Mouse (Mus musculus) forebrain, embryonic 16.5 days (tissue): ENCODE results near the gene Dohh. TPM values are rescaled to one million over a fixed set of nuclear protein-coding genes. Genes with fewer than 3 reads are reported as not detected.

Source experiments
- ATAC-seq: fragments of 200-750 bp; cut with Nextera tagmentation; 2 replicates; pipeline ENCODE4 v1.8.0; 2017; ENCODE audit warnings: mild to moderate bottlenecking, moderate library complexity
- H3K27ac ChIP-seq: fragments of 300-500 bp; sonication (generic); 2 replicates; pipeline ENCODE4 v1.5.1; 2014; ENCODE audit warnings: low read length, control low read depth
- H3K27me3 ChIP-seq: fragments of 300-500 bp; sonication (generic); replicated peaks from 2 replicates; pipeline ENCODE4 v1.6.1; 2014; ENCODE audit warnings: low read length; ENCODE audit not compliant: control insufficient read depth, insufficient read depth
- H3K36me3 ChIP-seq: fragments of 300-500 bp; sonication (generic); 2 replicates; pipeline ENCODE4 v1.6.1; 2014; ENCODE audit not compliant: control insufficient read depth, insufficient read depth
- H3K4me1 ChIP-seq: fragments of 300-500 bp; sonication (generic); replicated peaks from 2 replicates; pipeline ENCODE4 v1.6.1; 2014; ENCODE audit warnings: low read length; ENCODE audit not compliant: control insufficient read depth, insufficient read depth
- H3K4me2 ChIP-seq: fragments of 300-500 bp; sonication (generic); 2 replicates; pipeline ENCODE4 v1.6.1; 2014; ENCODE audit warnings: mild to moderate bottlenecking, low read length, control low read depth
- H3K4me3 ChIP-seq: fragments of 300-500 bp; sonication (generic); replicated peaks from 2 replicates; pipeline ENCODE4 v1.5.1; 2014; ENCODE audit warnings: mild to moderate bottlenecking, low read length, control low read depth
- H3K9ac ChIP-seq: fragments of 300-500 bp; sonication (generic); replicated peaks from 2 replicates; pipeline ENCODE4 v1.6.1; 2014; ENCODE audit warnings: low read depth, low read length, control low read depth
- H3K9me3 ChIP-seq: fragments of 300-500 bp; sonication (generic); 2 replicates; pipeline ENCODE4 v1.6.1; 2016; ENCODE audit warnings: low read length; ENCODE audit not compliant: control insufficient read depth
- WGBS: fragments of 180-500 bp; shearing (Covaris S2); extraction: QIAGEN DNeasy Blood & Tissue Kit; methylation state at CpG from one replicate; pipeline ENCODE4 v1.1.7; 2014; 5-methylcytosine and 5-hydroxymethylcytosine counted together
- polyA plus RNA-seq: library from polyadenylated mRNA; unstranded; fragments of >200 nt; fragmentation: Nextera tagmentation; extraction: Ambion mirVana; gene quantifications from 2 replicates; pipeline ENCODE4 v1.2.1, GENCODE M21; 2015

The Dohh gene
- polyA plus RNA-seq, 1 experiment from 2014 or later, result 91.0 TPM

DNA sequence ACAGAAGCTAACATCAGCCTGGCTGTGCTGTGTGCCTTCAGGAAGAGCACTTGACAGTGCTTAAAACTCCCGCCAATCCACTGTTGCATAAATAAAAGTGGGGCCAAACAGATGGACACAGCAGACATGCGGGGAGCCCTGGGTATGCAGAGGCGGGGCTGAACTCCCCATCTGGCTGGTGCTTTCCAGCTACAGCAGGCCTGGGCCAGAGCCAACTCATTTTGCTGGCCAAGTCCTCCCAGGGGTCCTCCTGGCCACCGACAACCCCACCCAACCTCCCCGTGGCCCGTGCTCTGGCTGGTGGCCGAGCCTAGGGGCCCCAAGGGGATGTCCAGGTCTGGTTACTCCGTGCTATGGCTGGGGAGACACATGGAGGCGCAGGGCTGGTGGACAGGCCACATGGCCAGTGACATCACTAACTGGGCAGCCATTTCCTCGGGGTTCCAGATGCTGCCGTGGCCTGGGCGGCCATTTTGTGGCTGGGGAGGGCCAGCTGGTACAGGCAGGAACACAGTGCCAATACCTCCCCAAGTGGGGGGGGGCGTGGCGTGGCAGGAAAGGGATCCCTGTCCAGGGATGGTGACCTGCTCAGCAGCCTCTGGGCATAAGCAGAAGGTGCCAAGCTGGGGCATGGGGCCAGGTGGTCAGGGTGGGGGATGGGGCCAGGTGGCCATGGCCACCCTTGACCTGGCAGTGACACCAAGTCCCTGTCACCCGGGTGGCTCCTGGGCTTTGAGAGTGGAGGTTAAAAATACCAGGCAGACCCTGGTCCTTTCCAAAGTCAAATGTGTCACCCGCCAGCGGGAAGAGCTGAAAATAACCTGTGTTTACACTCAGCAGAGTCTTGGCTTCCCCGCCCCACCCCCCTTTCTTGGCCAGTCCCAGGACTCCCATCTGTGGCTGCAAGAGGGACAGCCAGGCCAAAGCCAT is 27.5 kb downstream of the Dohh start:
- Histone ChIP-seq H3K4me2 (no peak overlapping the region), H3K27me3 (no peaks in the 10 kb centered on the region), H3K4me3 (no peak overlapping the region), H3K27ac (peak overlapping the region; percentile 76), H3K9ac (peak overlapping the region; percentile 3; the same call in 1 of the 2 replicates), H3K9me3 (no peaks in the 10 kb centered on the region), H3K4me1 (peaks cover 57% of the 10 kb centered on the region), H3K36me3 (peaks cover 3% of the 10 kb centered on the region; the same call in 1 of the 2 replicates)
- 54% methylated on average over 17 of the region's 18 CpGs for WGBS
- ATAC-seq, result no peak

DNA sequence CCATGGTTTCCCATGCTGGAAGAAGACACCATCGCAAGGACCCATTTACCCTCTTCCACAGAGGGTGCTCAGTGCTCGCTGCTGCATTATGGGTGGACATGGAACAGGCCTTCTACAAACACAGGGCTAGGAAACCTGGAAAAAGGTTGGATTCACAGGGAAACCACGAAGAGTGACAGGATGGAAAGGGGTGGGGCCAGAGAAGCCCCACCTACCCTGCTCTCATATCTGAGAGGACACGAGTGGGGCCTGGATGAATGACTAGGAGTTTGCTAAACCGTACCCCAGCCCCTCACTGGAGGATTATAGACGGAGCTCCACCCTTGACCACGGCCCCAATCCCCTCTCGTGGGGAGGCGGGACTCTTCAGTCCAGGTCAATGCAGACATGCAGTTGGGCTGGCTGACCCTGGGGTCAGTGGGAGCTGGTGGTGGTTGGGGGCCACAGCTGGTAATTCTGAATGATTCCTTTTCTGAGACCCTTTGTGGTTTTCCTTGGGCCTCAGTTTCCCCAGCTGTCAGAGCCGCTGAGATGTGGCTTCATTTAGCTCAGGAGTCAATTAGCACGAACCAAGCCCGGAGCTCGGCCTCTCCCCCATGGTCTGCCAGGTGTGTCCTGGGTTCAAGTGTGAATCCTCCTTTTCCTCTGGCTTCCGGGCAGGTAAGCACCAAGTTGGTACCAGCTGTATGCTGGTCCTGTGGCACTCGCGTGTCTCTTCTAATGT is 28.5 kb downstream of the Dohh start:
- Histone ChIP-seq H3K27me3 (no peaks in the 10 kb centered on the region), H3K9ac (no peak overlapping the region), H3K4me1 (peaks cover 59% of the 10 kb centered on the region), H3K9me3 (no peaks in the 10 kb centered on the region), H3K4me2 (no peak overlapping the region), H3K36me3 (no peaks in the 10 kb centered on the region), H3K4me3 (no peak overlapping the region), H3K27ac (peak overlapping the region; percentile 76)
- 75% methylated on average over 16 of the region's 16 CpGs for WGBS
- no peak for ATAC-seq

DNA sequence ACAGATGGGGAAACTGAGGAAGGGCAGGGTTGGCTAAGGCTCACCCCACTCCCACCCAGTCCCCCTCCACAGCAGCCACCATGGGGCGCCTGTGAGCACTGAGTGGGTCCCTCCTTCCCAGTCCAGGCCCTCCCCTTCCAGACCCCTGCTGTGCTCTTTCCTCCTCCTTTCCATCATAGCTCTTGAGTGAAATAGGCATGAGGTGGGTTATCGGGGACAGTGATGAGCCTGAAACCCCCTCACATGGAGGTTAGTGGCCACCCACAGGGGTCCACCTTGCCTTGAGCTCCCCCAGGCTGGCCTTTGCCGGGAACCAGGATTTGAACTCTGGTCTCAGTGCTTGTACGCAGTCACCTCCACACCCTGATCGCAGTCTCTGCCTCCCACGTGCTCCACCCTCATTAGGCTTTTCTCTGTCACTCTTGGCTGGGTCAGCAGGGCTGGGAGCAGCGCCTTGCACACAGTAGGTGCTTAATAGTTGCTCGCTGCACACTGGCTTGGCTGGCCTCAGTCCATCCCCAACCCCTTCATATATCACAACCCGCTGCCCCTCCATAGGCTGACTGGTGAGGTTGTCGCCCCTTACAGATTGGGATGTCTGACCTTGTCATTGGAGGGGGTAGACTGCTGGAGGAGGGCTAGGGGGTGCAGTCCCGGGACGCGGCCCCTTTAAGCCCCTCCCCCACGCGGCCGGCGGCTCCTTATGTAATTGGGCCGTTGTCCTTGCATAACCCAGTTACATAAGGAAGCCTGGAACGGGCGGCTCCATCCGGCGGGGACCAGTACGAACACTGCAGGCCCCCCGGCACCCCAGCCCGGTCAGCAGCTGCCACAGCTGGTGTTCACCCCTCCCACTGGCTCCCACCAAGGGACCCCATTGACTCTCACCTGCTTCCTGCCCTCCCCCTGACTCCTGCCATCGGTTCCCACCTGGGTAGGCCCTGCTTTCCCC is 29.4 kb downstream of the Dohh start:
- no peak overlapping the region for H3K4me3 ChIP-seq
- 28% methylated on average over 26 of the region's 26 CpGs for WGBS
- H3K9ac ChIP-seq, result peak overlapping the region; percentile 45; the same call in 1 of the 2 replicates
- ATAC-seq, result no peak
- peak overlapping the region; percentile 17 for H3K4me2 ChIP-seq
- H3K4me1 ChIP-seq, result peaks cover 60% of the 10 kb centered on the region
- no peaks in the 10 kb centered on the region for H3K27me3 ChIP-seq
- no peaks in the 10 kb centered on the region for H3K36me3 ChIP-seq
- H3K27ac ChIP-seq, result no peak overlapping the region
- H3K9me3 ChIP-seq, result no peaks in the 10 kb centered on the region

DNA sequence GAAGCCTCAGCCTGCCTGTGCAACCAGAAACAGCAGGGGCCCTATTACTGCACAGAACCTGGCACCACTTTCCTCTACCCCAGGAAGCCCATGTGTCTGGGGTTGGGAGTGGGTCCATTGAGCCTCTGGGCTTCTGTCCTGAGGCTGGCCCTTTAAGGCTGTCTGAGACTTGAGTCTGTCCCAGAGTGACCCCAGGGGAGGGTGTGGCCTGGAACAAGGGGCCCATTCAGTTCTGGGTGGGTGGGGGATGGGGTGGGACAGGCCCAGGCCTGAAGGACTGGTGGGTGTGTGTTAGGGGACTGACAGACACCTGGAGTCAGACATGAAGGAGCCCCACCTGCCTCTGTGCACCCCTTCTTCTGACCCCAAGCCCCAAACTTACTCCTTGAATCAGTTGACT is 30.5 kb downstream of the Dohh start:
- Histone ChIP-seq H3K27ac (no peak overlapping the region), H3K4me3 (no peak overlapping the region), H3K4me2 (no peak overlapping the region), H3K36me3 (no peaks in the 10 kb centered on the region), H3K9me3 (no peaks in the 10 kb centered on the region), H3K27me3 (no peaks in the 10 kb centered on the region), H3K4me1 (peaks cover 64% of the 10 kb centered on the region), H3K9ac (no peak overlapping the region)
- no peak for ATAC-seq

DNA sequence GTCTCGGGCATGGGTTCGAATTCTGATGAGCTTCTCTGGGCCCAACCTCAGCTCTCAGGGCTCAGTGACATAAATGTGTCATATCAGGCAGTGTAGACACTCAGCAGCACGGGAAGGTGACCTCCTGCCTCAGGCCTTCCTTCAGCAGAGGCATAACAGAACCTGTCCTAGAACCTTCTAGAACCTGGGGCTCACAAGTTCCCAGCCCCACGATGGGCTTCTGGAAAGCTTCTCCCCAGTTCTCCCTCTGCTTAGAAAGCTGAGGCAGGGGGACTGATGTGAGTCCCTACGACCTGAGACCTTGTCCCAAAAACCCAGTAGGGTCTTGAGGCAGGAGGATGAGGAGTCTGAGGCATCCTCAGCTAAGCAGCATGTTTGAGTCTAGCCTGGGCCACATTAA is 30.9 kb downstream of the Dohh start:
- Histone ChIP-seq H3K9ac (no peak overlapping the region), H3K27me3 (no peaks in the 10 kb centered on the region), H3K27ac (no peak overlapping the region), H3K4me3 (no peak overlapping the region), H3K9me3 (no peaks in the 10 kb centered on the region), H3K36me3 (no peaks in the 10 kb centered on the region), H3K4me1 (peaks cover 64% of the 10 kb centered on the region), H3K4me2 (no peak overlapping the region)
- no peak for ATAC-seq
- 75% methylated on average over 5 of the region's 5 CpGs for WGBS

DNA sequence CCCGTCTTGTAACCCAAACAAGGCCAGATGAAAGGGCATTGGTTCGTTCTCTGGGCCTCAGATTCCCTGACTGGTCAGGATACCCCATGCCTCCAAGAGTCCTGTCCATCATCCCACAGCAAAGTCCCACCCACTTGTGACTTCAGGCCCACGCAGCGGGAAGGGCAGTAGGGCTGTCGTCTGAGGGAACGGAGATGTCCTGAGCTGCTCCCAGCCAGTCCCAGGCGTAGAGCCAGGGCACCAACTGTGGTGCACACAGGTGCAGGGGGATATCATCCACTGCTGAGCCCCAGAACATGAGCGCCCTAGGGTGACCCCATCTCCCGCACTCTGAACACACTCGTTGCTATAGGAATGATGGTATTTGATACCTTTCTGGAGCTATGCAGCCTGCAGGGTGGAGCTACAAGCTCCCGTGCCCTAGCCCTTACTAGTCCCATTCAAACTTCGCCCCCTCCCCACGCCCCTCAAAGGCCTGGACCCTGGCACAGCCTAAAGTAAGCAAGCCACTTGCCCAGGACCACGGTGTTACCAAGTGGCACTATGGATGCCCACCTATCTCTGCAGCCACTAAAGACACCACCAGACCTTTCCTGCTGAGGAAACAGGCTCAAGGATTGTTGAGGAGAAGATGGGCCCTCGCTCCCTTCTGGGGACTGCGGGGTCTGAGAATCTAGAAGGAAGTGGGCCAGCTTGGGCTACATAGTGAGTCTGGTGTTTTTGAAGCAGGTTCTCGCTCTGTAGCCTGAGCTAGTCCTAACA is 31.5 kb downstream of the Dohh start:
- Histone ChIP-seq H3K4me3 (no peak overlapping the region), H3K27ac (peak overlapping the region; percentile 85), H3K9me3 (no peaks in the 10 kb centered on the region), H3K4me2 (no peak overlapping the region), H3K36me3 (no peaks in the 10 kb centered on the region), H3K4me1 (peaks cover 64% of the 10 kb centered on the region), H3K9ac (no peak overlapping the region), H3K27me3 (no peaks in the 10 kb centered on the region)
- ATAC-seq, result no peak
- 68% methylated on average over 17 of the region's 17 CpGs for WGBS

DNA sequence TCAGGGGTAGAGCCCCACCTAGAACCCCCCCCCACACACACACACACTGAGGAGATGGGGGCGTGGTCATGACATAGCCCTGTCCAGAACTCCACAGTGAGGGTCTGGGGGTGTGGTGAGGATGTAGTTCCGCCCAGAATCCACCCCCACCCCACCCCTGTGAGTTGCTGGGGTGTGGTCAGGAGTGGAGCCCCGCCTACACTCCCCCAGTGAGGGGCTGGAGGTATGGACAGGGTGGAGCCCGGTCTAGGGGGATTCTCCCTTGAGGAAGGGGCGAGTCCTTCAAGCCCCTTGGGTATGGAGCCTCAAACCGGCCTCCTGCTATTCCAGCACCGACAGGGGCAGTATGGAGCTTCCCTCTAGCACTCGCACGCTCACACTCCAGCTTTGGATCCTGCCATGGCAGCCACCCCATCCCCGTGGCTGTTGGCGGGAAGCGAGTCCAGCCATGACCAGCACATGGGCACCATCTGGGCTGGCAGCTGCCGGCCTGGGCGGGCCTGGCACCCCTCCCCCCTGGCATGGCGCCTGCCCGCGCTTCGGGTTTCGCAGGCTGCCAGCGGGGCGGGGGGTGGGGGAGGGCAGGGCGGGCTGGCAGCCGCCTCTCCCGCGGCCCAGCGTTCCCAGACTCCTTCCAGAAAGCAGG is 32.5 kb downstream of the Dohh start:
- peak overlapping the region; percentile 35 for H3K4me3 ChIP-seq
- no peaks in the 10 kb centered on the region for H3K9me3 ChIP-seq
- peak; percentile 86 for ATAC-seq
- H3K4me1 ChIP-seq, result peaks cover 56% of the 10 kb centered on the region
- no peaks in the 10 kb centered on the region for H3K27me3 ChIP-seq
- H3K9ac ChIP-seq, result peak overlapping the region; percentile 49
- H3K36me3 ChIP-seq, result no peaks in the 10 kb centered on the region
- H3K4me2 ChIP-seq, result peak overlapping the region; percentile 50
- WGBS, result under 1% methylated on average over 23 of the region's 26 CpGs
- H3K27ac ChIP-seq, result peak overlapping the region; percentile 85
